Mouse (Mus musculus) gastrocnemius, adult 18-20 months (tissue): ENCODE results near the gene Itga10. TPM values are rescaled to one million over a fixed set of nuclear protein-coding genes. Genes with fewer than 3 reads are reported as not detected.

Source experiments
- total RNA-seq, 2 experiments: library from RNA; stranded (reverse); gene quantifications; 2 replicates each; pipeline ENCODE4 v1.2.3; 2021

The Itga10 gene
- total RNA-seq, 2 experiments from 2014 or later = 0.34 to 0.74 TPM

Other genes with a start within 250 kb of the Itga10 start
- not detected for gene BC107364, start 193.3 kb upstream of the Itga10 start, total RNA-seq
- 100 to 1,000 TPM; 622 to 636 TPM for gene Hfe2, start 120.4 kb upstream of the Itga10 start, total RNA-seq
- 100 to 1,000 TPM; 344 to 646 TPM for gene Txnip, start 87.6 kb upstream of the Itga10 start, total RNA-seq
- gene Gm16253, start 68.6 kb upstream of the Itga10 start, total RNA-seq = 1 to 10 TPM; 1.2 to 2.0 TPM
- 10 to 100 TPM; 44.0 to 56.1 TPM for gene Polr3gl, start 51.4 kb upstream of the Itga10 start, total RNA-seq
- 1 to 10 TPM; 1.0 to 1.7 TPM for gene Ankrd34a, start 48.9 kb upstream of the Itga10 start, total RNA-seq
- 1 to 10 TPM; 4.2 to 7.6 TPM for gene Lix1l, start 44.4 kb upstream of the Itga10 start, total RNA-seq
- gene Rbm8a, start 15.7 kb upstream of the Itga10 start, total RNA-seq = 10 to 100 TPM; 24.4 to 33.3 TPM
- 10 to 100 TPM; 27.9 to 28.6 TPM for gene Pex11b, start 10.2 kb upstream of the Itga10 start, total RNA-seq
- under 1 TPM in 1 of 2 experiments, not detected in 1; 0.07 TPM for gene Gm42957, start 10.1 kb upstream of the Itga10 start, total RNA-seq
- gene Ankrd35, start 24.5 kb downstream of the Itga10 start, total RNA-seq = under 1 TPM; 0.18 to 0.31 TPM
- 1 to 10 TPM; 6.1 to 7.5 TPM for gene Pias3, start 50.8 kb downstream of the Itga10 start, total RNA-seq
- under 1 TPM; 0.50 to 0.76 TPM for gene Nudt17, start 63.0 kb downstream of the Itga10 start, total RNA-seq
- gene Polr3c, start 82.0 kb downstream of the Itga10 start, total RNA-seq = 10 to 100 TPM; 21.0 to 22.4 TPM
- gene Rnf115, start 82.1 kb downstream of the Itga10 start, total RNA-seq = 100 to 1,000 TPM in 1 of 2 experiments, 10 to 100 TPM in 1; 55.7 to 103 TPM
- gene Pdzk1, start 183.7 kb downstream of the Itga10 start, total RNA-seq = under 1 TPM in 1 of 2 experiments, not detected in 1; 0.18 TPM
- gene Cd160, start 183.8 kb downstream of the Itga10 start, total RNA-seq = not detected